Mouse (Mus musculus): Measurements from ENCODE around the gene Lca5. TPM values are rescaled to one million over a fixed set of nuclear protein-coding genes. Genes with fewer than 3 reads are reported as not detected.
A peak's percentile ranks its signal among the peaks of the same experiment; 100 is the strongest.

Lca5 gene
- polyA plus RNA-seq, 1 experiment from 2014 or later: 31.1 TPM

GRCm38 (mm10) chr9:83351171-83351570 lies 89.8 kb downstream of the Lca5 start:
- no peak overlapping the region for H3K4me2 ChIP-seq (replicated peaks; ENCODE audit: low read depth, low read length)
- 56% methylated on average over 5 of the region's 5 CpGs for WGBS
- H3K4me1 ChIP-seq (replicated peaks; ENCODE audit: control insufficient read depth, insufficient read depth, low read length): no peaks in the 10 kb centered on the region; the same call in 1 of the 2 replicates
- DNase-seq (ENCODE audit: low spot score) (no peak), ATAC-seq (ENCODE audit: low FRiP score) (no peak)
- no peak overlapping the region for H3K4me3 ChIP-seq (ENCODE audit: low read depth, low read length)
- H3K9me3 ChIP-seq (ENCODE audit: control insufficient read depth, low read length): no peaks in the 10 kb centered on the region
- H3K27me3 ChIP-seq (ENCODE audit: control insufficient read depth, insufficient read depth, low read length): no peaks in the 10 kb centered on the region
- H3K36me3 ChIP-seq (ENCODE audit: control insufficient read depth, insufficient read depth, low read length): no peaks in the 10 kb centered on the region
- no peak overlapping the region for H3K9ac ChIP-seq (ENCODE audit: low read depth, low read length)
- no peak overlapping the region for H3K27ac ChIP-seq (ENCODE audit: low read depth, low read length)

- DNase-seq (ENCODE audit: low spot score) (peak; percentile 61), ATAC-seq (ENCODE audit: low FRiP score) (peak; percentile 56)
- no peaks in the 10 kb centered on the region for H3K9me3 ChIP-seq (ENCODE audit: control insufficient read depth, low read length)
- H3K9ac ChIP-seq (ENCODE audit: low read depth, low read length): no peak overlapping the region
- no peaks in the 10 kb centered on the region for H3K27me3 ChIP-seq (ENCODE audit: control insufficient read depth, insufficient read depth, low read length)
- H3K4me3 ChIP-seq (ENCODE audit: low read depth, low read length): no peak overlapping the region
- no peaks in the 10 kb centered on the region; the same call in 1 of the 2 replicates for H3K4me1 ChIP-seq (replicated peaks; ENCODE audit: control insufficient read depth, insufficient read depth, low read length)
- H3K36me3 ChIP-seq (ENCODE audit: control insufficient read depth, insufficient read depth, low read length): no peaks in the 10 kb centered on the region
- H3K4me2 ChIP-seq (replicated peaks; ENCODE audit: low read depth, low read length): no peak overlapping the region
- WGBS: 5% methylated on average over 5 of the region's 5 CpGs
- H3K27ac ChIP-seq (ENCODE audit: low read depth, low read length): no peak overlapping the region
Measured at GRCm38 (mm10) chr9:83350613-83351012, 90.3 kb downstream of the Lca5 start.

- no peak overlapping the region for H3K4me3 ChIP-seq (ENCODE audit: low read depth, low read length)
- 4% methylated on average over 1 of the region's 1 CpGs for WGBS
- no peaks in the 10 kb centered on the region; the same call in 1 of the 2 replicates for H3K4me1 ChIP-seq (replicated peaks; ENCODE audit: control insufficient read depth, insufficient read depth, low read length)
- DNase-seq (ENCODE audit: low spot score) (no peak), ATAC-seq (ENCODE audit: low FRiP score) (no peak; the same call in 1 of the 2 replicates)
- no peak overlapping the region for H3K4me2 ChIP-seq (replicated peaks; ENCODE audit: low read depth, low read length)
- no peaks in the 10 kb centered on the region for H3K27me3 ChIP-seq (ENCODE audit: control insufficient read depth, insufficient read depth, low read length)
- H3K36me3 ChIP-seq (ENCODE audit: control insufficient read depth, insufficient read depth, low read length): no peaks in the 10 kb centered on the region
- no peak overlapping the region for H3K9ac ChIP-seq (ENCODE audit: low read depth, low read length)
- no peaks in the 10 kb centered on the region for H3K9me3 ChIP-seq (ENCODE audit: control insufficient read depth, low read length)
- no peak overlapping the region for H3K27ac ChIP-seq (ENCODE audit: low read depth, low read length)
Measured at GRCm38 (mm10) chr9:83349905-83350304, 91.0 kb downstream of the Lca5 start.

- no peaks in the 10 kb centered on the region for H3K36me3 ChIP-seq (ENCODE audit: control insufficient read depth, insufficient read depth, low read length)
- ATAC-seq (ENCODE audit: low FRiP score): peak; percentile 22; the same call in 1 of the 2 replicates
- H3K27ac ChIP-seq (ENCODE audit: low read depth, low read length): no peak overlapping the region
- no peaks in the 10 kb centered on the region for H3K27me3 ChIP-seq (ENCODE audit: control insufficient read depth, insufficient read depth, low read length)
- no peak overlapping the region for H3K4me3 ChIP-seq (ENCODE audit: low read depth, low read length)
- H3K4me1 ChIP-seq (replicated peaks; ENCODE audit: control insufficient read depth, insufficient read depth, low read length): no peaks in the 10 kb centered on the region; the same call in 1 of the 2 replicates
- peak; percentile 43 for DNase-seq (ENCODE audit: low spot score)
- no peak overlapping the region for H3K9ac ChIP-seq (ENCODE audit: low read depth, low read length)
- H3K9me3 ChIP-seq (ENCODE audit: control insufficient read depth, low read length): no peaks in the 10 kb centered on the region
- 2% methylated on average over 3 of the region's 3 CpGs for WGBS
- H3K4me2 ChIP-seq (replicated peaks; ENCODE audit: low read depth, low read length): no peak overlapping the region
Measured at GRCm38 (mm10) chr9:83349504-83349903, 91.4 kb downstream of the Lca5 start.

GRCm38 (mm10) chr9:83347521-83347920 lies 93.4 kb downstream of the Lca5 start:
- Histone ChIP-seq H3K27ac (ENCODE audit: low read depth, low read length) (no peak overlapping the region), H3K27me3 (ENCODE audit: control insufficient read depth, insufficient read depth, low read length) (no peaks in the 10 kb centered on the region), H3K4me2 (replicated peaks; ENCODE audit: low read depth, low read length) (no peak overlapping the region), H3K4me1 (replicated peaks; ENCODE audit: control insufficient read depth, insufficient read depth, low read length) (no peaks in the 10 kb centered on the region; the same call in 1 of the 2 replicates), H3K9me3 (ENCODE audit: control insufficient read depth, low read length) (no peaks in the 10 kb centered on the region), H3K36me3 (ENCODE audit: control insufficient read depth, insufficient read depth, low read length) (no peaks in the 10 kb centered on the region), H3K9ac (ENCODE audit: low read depth, low read length) (no peak overlapping the region), H3K4me3 (ENCODE audit: low read depth, low read length) (no peak overlapping the region)
- ATAC-seq (ENCODE audit: low FRiP score) (no peak), DNase-seq (ENCODE audit: low spot score) (no peak)
- WGBS: 92% methylated on average over 5 of the region's 5 CpGs

GRCm38 (mm10) chr9:83342491-83343370 lies 98.2 kb downstream of the Lca5 start:
- Histone ChIP-seq H3K4me1 (replicated peaks; ENCODE audit: control insufficient read depth, insufficient read depth, low read length) (no peaks in the 10 kb centered on the region), H3K4me3 (ENCODE audit: low read depth, low read length) (no peak overlapping the region), H3K9me3 (ENCODE audit: control insufficient read depth, low read length) (no peaks in the 10 kb centered on the region), H3K4me2 (replicated peaks; ENCODE audit: low read depth, low read length) (no peak overlapping the region), H3K9ac (ENCODE audit: low read depth, low read length) (no peak overlapping the region), H3K27ac (ENCODE audit: low read depth, low read length) (no peak overlapping the region), H3K36me3 (ENCODE audit: control insufficient read depth, insufficient read depth, low read length) (no peaks in the 10 kb centered on the region), H3K27me3 (ENCODE audit: control insufficient read depth, insufficient read depth, low read length) (no peaks in the 10 kb centered on the region)
- ATAC-seq (ENCODE audit: low FRiP score) (no peak), DNase-seq (ENCODE audit: low spot score) (no peak)
- WGBS: 86% methylated on average over 7 of the region's 7 CpGs

Other genes starting within 250 kb of the Lca5 start
- 7.3 and 8.9 TPM in 2 replicates for gene Sh3bgrl2, start 107.2 kb upstream of the Lca5 start, polyA plus RNA-seq (2014; fragmentation: Nextera tagmentation; extraction: Ambion mirVana)

Measured in hindbrain, embryonic 11.5 days (tissue).